Mouse (Mus musculus): ENCODE measurements around the gene Rnf123. TPM values are rescaled to one million over a fixed set of nuclear protein-coding genes. Genes with fewer than 3 reads are reported as not detected.

Gene Rnf123
- polyA plus RNA-seq (2012): 100 and 113 TPM in 2 replicates

GRCm38 (mm10) chr9:108082988-108083431 lies at the start of gene Rnf123:
Gene Rnf123, minus strand, starts transcription at chr9:108083346.

GRCm38 (mm10) chr9:108094184-108094941 lies 11.2 kb upstream of the Rnf123 start, which contains the start of gene Apeh:
Gene Apeh, minus strand, starts transcription at chr9:108094606.

GRCm38 (mm10) chr9:108080168-108080567 lies 3.0 kb downstream of the Rnf123 start, which contains the start of gene Mst1:
Gene Mst1, plus strand, starts transcription at chr9:108080436.

GRCm38 (mm10) chr9:108052885-108053664 lies 30.1 kb downstream of the Rnf123 start, which contains the start of gene Amigo3:
Gene Amigo3, plus strand, starts transcription at chr9:108053159.

GRCm38 (mm10) chr9:108049016-108049455 lies 34.1 kb downstream of the Rnf123 start, which contains the start of gene Gmppb:
Gene Gmppb, plus strand, starts transcription at chr9:108049242.

GRCm38 (mm10) chr9:108001922-108002770 lies 81.0 kb downstream of the Rnf123 start, which contains the start of gene Ip6k1:
Gene Ip6k1, plus strand, starts transcription at chr9:108002501.

Other genes starting within 250 kb of the Rnf123 start
- 21.8 and 30.9 TPM in 2 replicates for gene Rbm6, start 210.1 kb downstream of the Rnf123 start, polyA plus RNA-seq (2012)
- gene Mon1a, start 195.2 kb downstream of the Rnf123 start, polyA plus RNA-seq (2012): 22.6 and 23.1 TPM in 2 replicates
- 0.18 and 0.50 TPM in 2 replicates for gene Mst1r, start 176.5 kb downstream of the Rnf123 start, polyA plus RNA-seq (2012)
- not detected in 2 replicates for gene Actl11, start 154.9 kb downstream of the Rnf123 start, polyA plus RNA-seq (2012)
- gene Camkv, start 147.7 kb downstream of the Rnf123 start, polyA plus RNA-seq (2012): 0.26 and 0.68 TPM in 2 replicates
- gene Traip, start 133.2 kb downstream of the Rnf123 start, polyA plus RNA-seq (2012): 2.5 and 4.6 TPM in 2 replicates
- 30.7 and 41.6 TPM in 2 replicates for gene Uba7, start 107.8 kb downstream of the Rnf123 start, polyA plus RNA-seq (2012)
- gene Gm20661, start 100.3 kb downstream of the Rnf123 start, polyA plus RNA-seq (2012): 0.25 and 0.33 TPM in 2 replicates
- 69.0 and 83.7 TPM in 2 replicates for gene Inka1, start 97.5 kb downstream of the Rnf123 start, polyA plus RNA-seq (2012)
- 0.28 and 1.4 TPM in 2 replicates for gene Cdhr4, start 90.8 kb downstream of the Rnf123 start, polyA plus RNA-seq (2012)
- 0.04 and 0.06 TPM in 2 replicates for gene Gm20662, start 87.0 kb downstream of the Rnf123 start, polyA plus RNA-seq (2012)
- gene Ip6k1, start 80.8 kb downstream of the Rnf123 start, polyA plus RNA-seq (2012): 55.9 and 63.3 TPM in 2 replicates
- gene Gmppb, start 34.1 kb downstream of the Rnf123 start, polyA plus RNA-seq (2012): 14.6 and 19.6 TPM in 2 replicates
- 2.5 TPM in 2 replicates for gene Amigo3, start 30.2 kb downstream of the Rnf123 start, polyA plus RNA-seq (2012)
- gene Mst1, start 2.9 kb downstream of the Rnf123 start, polyA plus RNA-seq (2012): 0.28 TPM in 1 of 2 replicates, not detected in the other
- gene Apeh, start 11.3 kb upstream of the Rnf123 start, polyA plus RNA-seq (2012): 48.2 and 48.5 TPM in 2 replicates
- gene Bsn, start 107.0 kb upstream of the Rnf123 start, polyA plus RNA-seq (2012): 9.8 and 12.3 TPM in 2 replicates
- gene Dag1, start 180.6 kb upstream of the Rnf123 start, polyA plus RNA-seq (2012): 12.5 and 12.7 TPM in 2 replicates
- 0.28 and 0.59 TPM in 2 replicates for gene Nicn1, start 207.1 kb upstream of the Rnf123 start, polyA plus RNA-seq (2012)
- gene Amt, start 213.5 kb upstream of the Rnf123 start, polyA plus RNA-seq (2012): 0.04 and 0.23 TPM in 2 replicates
- 110 and 123 TPM in 2 replicates for gene Rhoa, start 222.8 kb upstream of the Rnf123 start, polyA plus RNA-seq (2012)
- 1.8 and 2.2 TPM in 2 replicates for gene Tcta, start 222.8 kb upstream of the Rnf123 start, polyA plus RNA-seq (2012)